Mouse (Mus musculus): ENCODE data around the gene Prrt4.

GRCm38 (mm10) chr6:29200496-29200895 lies 21.1 kb upstream of the Prrt4 start:
- TF ChIP-seq CTCF (IDR thresholded peaks at IDR 0.05; ENCODE audit: low read depth, low read length): no peak
- no peak for TF ChIP-seq TAL1 (conservative IDR thresholded peaks at IDR 0.05; ENCODE audit: low read depth, low read length)
- TF ChIP-seq GATA1 (IDR thresholded peaks at IDR 0.05; ENCODE audit: borderline replicate concordance, low read length): no peak
- TF ChIP-seq POLR2AphosphoS5 (IDR thresholded peaks at IDR 0.05; ENCODE audit: insufficient replicate concordance, low read depth, low read length): no peak

All from G1E (cell line).